Mouse (Mus musculus) heart, embryonic 14.5 days (tissue): Measurements from ENCODE around the gene Coq10b. TPM values are rescaled to one million over a fixed set of nuclear protein-coding genes. Genes with fewer than 3 reads are reported as not detected.

Experiments
- ATAC-seq: fragments of 200-750 bp; cut with Nextera tagmentation; 2 replicates; pipeline ENCODE4 v1.8.0; 2017; ENCODE audit warnings: low read depth, moderate TSS enrichment; ENCODE audit not compliant: insufficient number of reproducible peaks, insufficient read depth, low FRiP score
- H3K27ac ChIP-seq, 2 experiments: fragments of 200-500 bp in 1 of 2; fragments of 300-500 bp in 1 of 2; sonication (generic) in 1 of 2; replicated peaks in 1 of 2; 2 replicates each; pipeline ENCODE4 v1.5.1; 2012 to 2014; ENCODE audit warnings: low read depth in 2 of 2, low read length in 2 of 2, control low read depth in 1 of 2, mild to moderate bottlenecking in 1 of 2, mixed read lengths in 1 of 2; ENCODE audit not compliant: control insufficient read depth in 1 of 2, insufficient read depth in 1 of 2
- H3K27me3 ChIP-seq: fragments of 300-500 bp; sonication (generic); 2 replicates; pipeline ENCODE4 v1.6.1; 2014; ENCODE audit warnings: mild to moderate bottlenecking, low read length, control low read depth; ENCODE audit not compliant: control insufficient read depth, insufficient read depth
- H3K36me3 ChIP-seq: fragments of 300-500 bp; sonication (generic); 2 replicates; pipeline ENCODE4 v1.6.1; 2014; ENCODE audit warnings: mild to moderate bottlenecking, control low read depth, low read length, mixed read lengths; ENCODE audit not compliant: control insufficient read depth, insufficient read depth
- H3K4me1 ChIP-seq, 2 experiments: fragments of 200-500 bp in 1 of 2; fragments of 300-500 bp in 1 of 2; sonication (generic) in 1 of 2; 2 replicates each; pipeline ENCODE4 v1.6.1; 2012 to 2014; ENCODE audit warnings: low read length in 2 of 2, control low read depth in 1 of 2, mixed read lengths in 1 of 2; ENCODE audit not compliant: control insufficient read depth in 2 of 2, insufficient read depth in 2 of 2
- H3K4me2 ChIP-seq: fragments of 300-500 bp; sonication (generic); 2 replicates; pipeline ENCODE4 v1.6.1; 2014; ENCODE audit warnings: mild to moderate bottlenecking, low read length
- H3K4me3 ChIP-seq, 2 experiments: fragments of 200-500 bp in 1 of 2; fragments of 300-500 bp in 1 of 2; sonication (generic) in 1 of 2; 2 replicates each; pipeline ENCODE4 v1.5.1; 2012 to 2014; ENCODE audit warnings: low read length in 2 of 2, mild to moderate bottlenecking in 2 of 2, control low read depth in 1 of 2, low read depth in 1 of 2, moderate library complexity in 1 of 2; ENCODE audit not compliant: control insufficient read depth in 1 of 2, insufficient read depth in 1 of 2
- H3K9ac ChIP-seq: fragments of 300-500 bp; sonication (generic); 2 replicates; pipeline ENCODE4 v1.6.1; 2014; ENCODE audit warnings: mild to moderate bottlenecking, low read length
- H3K9me3 ChIP-seq: fragments of 300-500 bp; sonication (generic); 2 replicates; pipeline ENCODE4 v1.6.1; 2016; ENCODE audit warnings: low read length, control low read depth; ENCODE audit not compliant: control insufficient read depth
- WGBS: fragments of 180-500 bp; shearing (Covaris S2); extraction: QIAGEN DNeasy Blood & Tissue Kit; methylation state at CpG from one replicate; pipeline ENCODE4 v1.1.7; 2014; 5-methylcytosine and 5-hydroxymethylcytosine counted together
- polyA plus RNA-seq: library from polyadenylated mRNA; unstranded; fragments of >200 nt; fragmentation: Nextera tagmentation; extraction: Ambion mirVana; gene quantifications from 2 replicates; pipeline ENCODE4 v1.2.1, GENCODE M21; 2014

Coq10b gene
- polyA plus RNA-seq, 1 experiment from 2014 or later = 21.4 TPM

DNA sequence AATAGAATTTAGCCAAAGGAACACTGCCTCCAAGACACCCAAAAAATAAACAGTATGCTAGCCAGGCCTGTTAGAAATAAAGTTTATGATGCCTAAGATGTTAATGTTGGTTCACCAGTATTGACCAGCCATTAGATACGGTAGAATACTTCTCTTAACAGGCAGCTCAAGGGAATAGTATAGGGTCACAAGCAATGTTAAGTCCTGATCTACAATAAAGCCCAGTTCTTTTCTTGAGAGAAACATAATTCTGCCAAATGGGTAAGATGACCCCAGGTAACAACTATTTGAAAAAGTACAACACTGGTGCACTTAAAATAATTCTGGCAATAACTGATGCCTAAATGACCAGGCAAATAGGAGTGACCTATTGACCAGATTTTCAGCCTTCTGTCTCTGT lies 24.6 kb upstream of the Coq10b start:
- H3K9me3 ChIP-seq = no peaks in the 10 kb centered on the region
- peak overlapping the region; percentile 92; the same call in 1 of the 2 replicates for H3K9ac ChIP-seq
- H3K36me3 ChIP-seq = no peaks in the 10 kb centered on the region
- no peaks in the 10 kb centered on the region for H3K27me3 ChIP-seq
- H3K27ac ChIP-seq = no peak overlapping the region
- peaks cover 0 to 14% of the 10 kb centered on the region in 2 experiments; a peak in 2 of 4 replicates for H3K4me1 ChIP-seq
- H3K4me2 ChIP-seq = peak overlapping the region; percentile 69
- 91% methylated on average over 1 of the region's 1 CpGs for WGBS
- ATAC-seq = no peak
- H3K4me3 ChIP-seq = peak overlapping the region in 1 of 2 experiments; percentile 85; a peak in 2 of 4 replicates

DNA sequence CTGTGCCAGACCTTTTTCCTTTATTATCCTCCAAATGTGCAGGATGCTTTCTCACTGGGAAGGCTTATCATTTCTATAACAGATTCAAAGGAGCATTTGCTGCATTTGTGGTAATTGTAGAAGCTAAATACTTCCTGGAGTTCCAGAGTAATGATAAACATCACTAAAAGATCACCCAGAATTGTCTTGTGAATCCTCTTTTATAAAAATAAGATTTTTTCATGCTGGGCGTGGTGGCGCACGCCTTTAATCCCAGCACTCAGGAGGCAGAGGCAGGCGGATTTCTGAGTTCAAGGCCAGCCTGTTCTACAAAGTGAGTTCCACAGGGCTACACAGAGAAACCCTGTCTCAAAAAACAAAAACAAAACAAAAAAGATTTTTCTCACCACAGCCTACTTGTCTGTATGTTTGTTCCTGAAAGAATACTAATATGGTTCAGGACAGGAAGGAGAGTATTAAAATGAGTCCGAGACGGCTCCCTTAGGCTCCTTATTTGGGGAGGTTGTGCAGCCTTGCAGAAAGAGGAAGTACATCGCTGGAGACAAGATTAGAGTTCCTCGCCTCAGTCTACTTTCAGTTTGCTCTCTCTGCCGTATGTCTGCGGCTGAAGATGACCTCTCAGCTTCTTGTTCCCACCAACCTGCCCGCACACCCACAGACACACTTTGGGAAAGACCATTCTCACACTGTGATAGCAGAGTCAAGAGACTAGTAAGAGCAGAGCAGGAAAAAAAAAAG lies 23.9 kb upstream of the Coq10b start:
- Histone ChIP-seq H3K9me3 (no peaks in the 10 kb centered on the region), H3K4me3 (no peak overlapping the region), H3K27ac (peak overlapping the region; percentile 3 to 33; a peak in 1 of 4 replicates)

DNA sequence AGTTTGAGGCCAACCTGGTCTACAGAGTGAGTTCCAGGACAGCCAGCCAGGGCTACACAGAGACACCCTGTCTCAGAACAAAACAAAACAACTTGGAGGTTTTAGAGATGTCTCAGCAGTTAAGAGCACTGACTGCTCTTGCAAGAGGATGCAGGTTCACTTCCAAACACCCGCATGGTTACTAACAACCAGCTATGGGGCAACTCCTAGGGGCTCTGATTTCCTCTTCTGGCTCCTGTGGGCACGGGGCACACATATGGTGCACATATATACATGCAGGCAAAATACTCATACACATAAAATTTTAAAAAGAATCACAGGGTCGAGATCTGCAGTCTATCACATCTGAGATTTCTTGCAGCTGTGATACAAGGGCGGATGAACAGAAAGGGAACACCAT lies 23.1 kb upstream of the Coq10b start:
- Histone ChIP-seq H3K9ac (peak overlapping the region; percentile 51; the same call in 1 of the 2 replicates), H3K4me2 (peak overlapping the region; percentile 54; the same call in 1 of the 2 replicates)

More for the DNA sequence above, 23.9 kb upstream of the Coq10b start:
- Histone ChIP-seq H3K27me3 (no peaks in the 10 kb centered on the region), H3K9ac (peak overlapping the region; percentile 51), H3K4me1 (peaks cover 0 to 10% of the 10 kb centered on the region in 2 experiments; a peak in 2 of 4 replicates), H3K36me3 (no peaks in the 10 kb centered on the region), H3K4me2 (peak overlapping the region; percentile 54)
- 69% methylated on average over 11 of the region's 11 CpGs for WGBS
- no peak for ATAC-seq

DNA sequence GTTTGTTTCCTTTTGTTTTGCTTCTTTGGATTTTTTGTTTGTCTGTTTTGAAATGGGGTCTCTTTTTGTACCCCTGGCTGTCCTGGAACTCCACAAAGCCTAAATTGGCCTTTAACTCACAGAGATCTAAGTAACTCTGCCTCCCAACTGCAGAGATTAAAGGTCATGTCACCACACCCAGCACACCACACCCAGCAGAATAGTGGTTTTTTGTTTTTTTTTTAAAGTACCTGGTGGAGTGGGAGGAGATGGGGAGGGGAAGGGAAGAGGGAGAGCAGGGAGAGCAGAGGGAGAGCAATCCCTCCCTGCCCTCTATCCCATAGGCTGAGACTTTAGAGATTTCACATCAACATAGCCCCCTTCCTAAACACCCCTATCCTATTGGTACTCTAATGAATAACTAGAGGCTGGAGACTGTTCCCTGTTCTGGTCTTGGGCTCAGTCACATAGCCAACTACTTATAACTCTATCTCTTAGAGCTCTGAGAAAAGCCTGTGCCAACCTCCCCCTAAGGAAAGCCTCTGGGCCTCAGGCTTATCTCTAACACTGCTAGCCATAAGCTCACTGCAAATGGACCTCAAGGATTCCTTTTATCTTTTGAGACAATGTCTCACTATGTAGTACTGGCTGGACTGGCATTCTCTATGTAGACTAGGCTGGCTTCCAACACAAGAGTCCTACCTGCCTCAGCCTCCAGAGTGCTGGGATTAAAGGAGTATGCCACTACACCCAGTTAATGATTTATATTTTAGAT lies 21.4 kb upstream of the Coq10b start:
- ATAC-seq = no peak
- Histone ChIP-seq H3K27ac (no peak overlapping the region), H3K4me3 (no peak overlapping the region), H3K4me2 (no peak overlapping the region), H3K9ac (no peak overlapping the region), H3K9me3 (no peaks in the 10 kb centered on the region), H3K27me3 (no peaks in the 10 kb centered on the region), H3K4me1 (no peaks in the 10 kb centered on the region), H3K36me3 (no peaks in the 10 kb centered on the region)

More for the DNA sequence above, 23.1 kb upstream of the Coq10b start:
- no peak for ATAC-seq
- H3K4me1 ChIP-seq = peaks cover 0 to 8% of the 10 kb centered on the region in 2 experiments; a peak in 2 of 4 replicates
- H3K4me3 ChIP-seq = no peak overlapping the region
- H3K27ac ChIP-seq = no peak overlapping the region
- H3K27me3 ChIP-seq = no peaks in the 10 kb centered on the region
- H3K36me3 ChIP-seq = no peaks in the 10 kb centered on the region
- no peaks in the 10 kb centered on the region for H3K9me3 ChIP-seq
- WGBS = 73% methylated on average over 4 of the region's 4 CpGs

DNA sequence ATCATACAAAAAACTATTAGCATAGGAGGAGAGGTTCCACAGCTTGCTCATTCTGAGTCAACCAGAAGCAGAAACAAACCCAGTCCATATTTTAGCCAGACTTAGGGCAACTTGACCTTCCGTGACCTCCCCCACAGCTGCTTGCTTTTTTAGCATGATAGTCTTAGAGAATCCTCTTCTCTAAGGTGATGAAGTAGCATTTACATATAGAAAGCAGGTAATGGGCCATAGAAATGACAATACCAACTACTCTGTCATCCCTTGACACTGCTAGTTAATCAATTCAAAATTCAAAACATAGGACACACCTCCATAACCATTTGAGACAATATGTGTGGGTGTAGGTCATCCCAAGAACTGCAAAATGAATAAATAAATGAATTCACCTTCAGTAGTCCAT lies 12.6 kb upstream of the Coq10b start:
- H3K9me3 ChIP-seq = 0 out of 2 replicates have a peak, but pooled peaks cover 8% of the 10 kb centered on the region
- no peaks in the 10 kb centered on the region for H3K27me3 ChIP-seq
- no peak overlapping the region for H3K27ac ChIP-seq
- H3K9ac ChIP-seq = no peak overlapping the region
- no peak overlapping the region for H3K4me2 ChIP-seq
- H3K4me1 ChIP-seq = no peaks in the 10 kb centered on the region
- H3K36me3 ChIP-seq = no peaks in the 10 kb centered on the region
- H3K4me3 ChIP-seq = no peak overlapping the region
- 73% methylated on average over 1 of the region's 1 CpGs for WGBS
- ATAC-seq = no peak

DNA sequence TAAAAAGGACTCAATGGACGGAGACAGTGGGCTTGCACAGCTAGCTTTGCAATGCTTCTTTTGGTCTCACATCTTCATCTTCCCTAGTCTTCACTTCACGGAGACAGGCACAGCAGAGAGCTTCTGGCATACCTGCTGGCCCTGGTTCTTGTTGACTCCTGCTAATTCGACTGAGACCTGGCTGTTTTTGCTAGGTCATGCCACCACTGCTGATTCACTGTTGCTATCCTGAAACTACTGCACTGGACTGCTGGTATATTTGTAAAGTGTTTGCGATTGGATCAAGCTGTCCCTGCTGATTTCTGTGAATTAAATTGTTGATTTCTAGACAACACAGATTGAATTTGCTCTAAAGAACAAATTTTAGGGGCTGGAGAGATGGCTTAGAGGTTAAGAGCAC lies 10.9 kb upstream of the Coq10b start:
- Histone ChIP-seq H3K27me3 (no peaks in the 10 kb centered on the region), H3K4me2 (no peak overlapping the region), H3K9me3 (0 out of 2 replicates have a peak, but pooled peaks cover 8% of the 10 kb centered on the region), H3K27ac (no peak overlapping the region), H3K4me3 (no peak overlapping the region), H3K4me1 (no peaks in the 10 kb centered on the region), H3K36me3 (no peaks in the 10 kb centered on the region), H3K9ac (no peak overlapping the region)
- WGBS = 79% methylated on average over 4 of the region's 4 CpGs
- ATAC-seq = no peak

DNA sequence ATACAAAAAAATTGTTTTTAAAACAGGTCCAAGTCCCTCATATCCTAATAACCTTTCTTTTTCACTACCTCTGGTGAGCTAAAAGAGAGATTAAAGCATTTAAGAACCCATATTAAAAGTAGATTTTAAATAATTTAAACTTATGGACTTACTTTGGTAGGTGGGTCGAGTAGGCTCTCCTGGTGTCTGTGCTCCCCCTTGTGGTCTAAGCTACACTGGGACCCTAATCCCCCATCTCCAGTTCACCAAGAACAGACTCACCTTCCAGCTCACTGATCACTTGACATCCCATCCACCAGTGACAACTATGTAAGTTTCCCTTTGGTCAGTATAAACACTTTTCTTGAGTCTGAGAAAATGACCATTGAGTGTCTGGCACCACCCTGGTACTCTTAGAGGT lies 10.3 kb upstream of the Coq10b start:
- H3K27ac ChIP-seq = no peak overlapping the region
- 0 out of 2 replicates have a peak, but pooled peaks cover 8% of the 10 kb centered on the region for H3K9me3 ChIP-seq
- no peaks in the 10 kb centered on the region for H3K36me3 ChIP-seq
- H3K9ac ChIP-seq = no peak overlapping the region
- H3K4me3 ChIP-seq = no peak overlapping the region
- H3K4me1 ChIP-seq = no peaks in the 10 kb centered on the region
- no peaks in the 10 kb centered on the region for H3K27me3 ChIP-seq
- ATAC-seq = no peak
- WGBS = 32% methylated on average over 1 of the region's 1 CpGs
- no peak overlapping the region for H3K4me2 ChIP-seq
